Mouse (Mus musculus): ENCODE measurements at regions not wholly inside any gene's neighbourhood (a gene's known extent, or its start where the extent isn't known, plus 50 kb on each side); places are given as distances from the start of the nearest gene placed in this dataset.

DNA sequence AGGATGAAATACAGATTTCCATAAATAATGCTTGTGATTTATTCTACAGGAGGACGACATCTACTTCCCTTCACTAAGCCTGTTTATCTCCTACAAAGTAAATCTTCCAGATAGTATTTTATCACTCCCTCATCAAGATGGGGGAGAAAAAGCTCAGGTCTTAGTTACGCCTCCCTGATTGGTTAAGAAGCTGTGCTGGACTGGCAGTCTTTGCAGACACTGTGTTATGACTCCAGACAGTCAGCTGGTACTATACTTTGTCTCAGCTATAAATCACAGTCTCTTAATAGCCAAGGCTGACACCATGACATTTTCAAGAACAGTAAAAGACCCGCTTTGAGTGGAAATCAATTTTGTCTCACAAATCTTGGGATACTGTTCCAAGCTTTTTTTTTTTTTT is 51.4 kb upstream of the Gm11146 start:
- Histone ChIP-seq H3K4me1 (ENCODE audit: control insufficient read depth in 1 of 2, insufficient read depth in 2 of 2, low read length in 2 of 2) (no peaks in the 10 kb centered on the region), H3K36me3 (ENCODE audit: control insufficient read depth in 1 of 2, insufficient read depth in 2 of 2, low read length in 2 of 2) (no peaks in the 10 kb centered on the region), H3K79me2 (ENCODE audit: control insufficient read depth, insufficient read depth, low read length, poor library complexity) (no peaks in the 10 kb centered on the region), H3K4me3 (ENCODE audit: control insufficient read depth in 1 of 2, insufficient read depth in 1 of 2, low read depth in 2 of 2, low read length in 2 of 2) (no peak overlapping the region), H3K9ac (ENCODE audit: control insufficient read depth, low read depth, low read length, poor library complexity, severe bottlenecking) (no peak overlapping the region), H3K27me3 (ENCODE audit: control insufficient read depth in 1 of 2, insufficient read depth in 2 of 2, low read length in 2 of 2) (no peaks in the 10 kb centered on the region), H3K27ac (ENCODE audit: control insufficient read depth, low read depth, low read length) (no peak overlapping the region), H3K9me3 (replicated peaks; ENCODE audit: insufficient read depth, low read length) (no peaks in the 10 kb centered on the region)
- DNase-seq (ENCODE audit: low read depth, low spot score): no peak
- TF ChIP-seq CHD2 (IDR thresholded peaks at IDR 0.05; ENCODE audit: low read length) (no peak), BHLHE40 (IDR thresholded peaks at IDR 0.05; ENCODE audit: borderline replicate concordance, low read depth, low read length) (no peak), SIN3A (IDR thresholded peaks at IDR 0.05; ENCODE audit: low read length) (no peak), MAZ (IDR thresholded peaks at IDR 0.05; ENCODE audit: low read depth, low read length) (no peak), MAX (IDR thresholded peaks at IDR 0.05; ENCODE audit: low read length) (no peak), ZNF384 (IDR thresholded peaks at IDR 0.05; ENCODE audit: low read depth, low read length) (no peak), ETS1 (IDR thresholded peaks at IDR 0.05; ENCODE audit: low read depth, low read length) (no peak), JUND (IDR thresholded peaks at IDR 0.05; ENCODE audit: low read depth, low read length) (no peak), USF1 (IDR thresholded peaks at IDR 0.05; ENCODE audit: low read depth, low read length) (no peak), MYC (IDR thresholded peaks at IDR 0.05; ENCODE audit: low read depth, low read length) (no peak), POLR2AphosphoS2 (IDR thresholded peaks at IDR 0.05; ENCODE audit: low read length) (no peak), RCOR1 (IDR thresholded peaks at IDR 0.05; ENCODE audit: low read depth, low read length) (no peak), MXI1 (IDR thresholded peaks at IDR 0.05; ENCODE audit: low read depth, low read length) (no peak)
